ENCODE assay signal across 8 mouse cellular contexts in the genomic region with DNA sequence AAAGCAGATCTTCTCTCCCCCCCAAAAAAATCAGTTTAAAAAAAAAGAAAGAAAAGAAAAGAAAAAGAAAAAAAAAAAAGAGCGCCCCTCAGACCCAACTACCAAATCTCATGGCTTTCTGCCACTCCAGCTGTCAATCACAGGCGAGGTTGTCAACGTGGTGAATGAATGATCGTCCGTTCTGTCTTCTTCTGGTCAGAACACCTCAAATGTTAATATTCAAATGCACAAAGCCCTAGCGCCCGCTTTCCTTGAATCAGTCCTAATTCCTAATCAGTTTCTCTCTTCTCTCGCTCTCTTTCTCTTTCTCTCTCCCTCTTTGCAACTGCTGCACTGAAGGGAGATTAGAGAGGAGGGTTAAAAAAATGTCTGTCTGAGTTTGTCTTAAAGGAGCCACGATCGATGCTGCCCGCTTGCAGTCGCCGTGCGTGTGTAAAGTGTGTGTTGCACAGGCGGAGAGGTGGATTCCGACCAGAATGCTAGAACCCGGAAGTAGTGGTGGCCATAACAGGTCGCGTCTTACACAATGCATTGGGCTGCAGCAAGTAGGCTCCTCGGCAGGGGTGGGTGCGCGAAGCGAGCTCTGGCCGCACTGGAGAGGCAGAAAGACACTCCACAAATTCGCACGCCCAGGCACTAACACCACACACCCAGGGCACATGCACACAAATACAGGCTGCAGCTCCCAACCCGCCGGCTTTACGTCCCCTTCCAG. TPM values are rescaled to one million over a fixed set of nuclear protein-coding genes. Genes with fewer than 3 reads are reported as not detected.
DNase-seq lines count a peak whose midpoint lies in the region; ATAC-seq lines count a peak whose summit lies in the region.

A gene (minus strand): TSS at position 497 of the 715 bp plus-strand sequence.

- 0 out of 2 replicates have a peak, but pooled peaks cover 2% of the 10 kb centered on the region for H3K36me3 ChIP-seq in hindbrain, embryonic 11.5 days (ENCODE audit: control insufficient read depth, insufficient read depth, low read length)

- no peaks in the 10 kb centered on the region for H3K27me3 ChIP-seq in hindbrain, embryonic 11.5 days (ENCODE audit: control insufficient read depth, insufficient read depth, low read length)

- H3K4me3 ChIP-seq in hindbrain, embryonic 11.5 days (ENCODE audit: low read depth, low read length) = peak within 1 kb of the TSS; percentile 88

- H3K9ac ChIP-seq in hindbrain, embryonic 11.5 days (ENCODE audit: low read depth, low read length) = peak within 1 kb of the TSS; percentile 100

- ATAC-seq in hindbrain, embryonic 11.5 days (ENCODE audit: low FRiP score) = peak; percentile 91

- no peaks in the 10 kb centered on the region for H3K9me3 ChIP-seq in hindbrain, embryonic 11.5 days (ENCODE audit: control insufficient read depth, low read length)

- under 1% methylated on average over 29 of the region's 29 CpGs for WGBS in hindbrain, embryonic 11.5 days

- peak within 1 kb of the TSS; percentile 99 for H3K27ac ChIP-seq in hindbrain, embryonic 11.5 days (ENCODE audit: low read depth, low read length)

- peak; percentile 94 for DNase-seq in MN1 (ENCODE audit: low spot score)
- peak; percentile 97 for DNase-seq in cerebellum, adult 9-10 months
- DNase-seq in frontal cortex, postnatal 10 days (ENCODE audit: low spot score in 2 of 2) = peak; percentile 77 to 81
- DNase-seq in hindbrain, embryonic 11.5 days (ENCODE audit: low spot score) = peak; percentile 89
- peak; percentile 64 to 70 for DNase-seq in layer of hippocampus, postnatal 14 days (ENCODE audit: low spot score in 2 of 2)
- DNase-seq in lung, postnatal 10 days = peak; percentile 94
- peak; percentile 82 for DNase-seq in retina, adult 2 months (ENCODE audit: low read depth, low spot score)
- DNase-seq in thymus, postnatal 25 days = peak; percentile 32

- peak within 1 kb of the TSS; percentile 85 for H3K4me2 ChIP-seq in hindbrain, embryonic 11.5 days (replicated peaks; ENCODE audit: low read depth, low read length)

- H3K4me1 ChIP-seq in hindbrain, embryonic 11.5 days (replicated peaks; ENCODE audit: control insufficient read depth, insufficient read depth, low read length) = peaks cover 3% of the 10 kb centered on the region; the same call in 1 of the 2 replicates

RNA-seq across cellular contexts. Expression of the gene that starts here (rescaled TPM):
- 132 and 149 TPM in 2 replicates for polyA plus RNA-seq in hindbrain, embryonic 11.5 days (2014; fragmentation: Nextera tagmentation; extraction: Ambion mirVana)
- 1 to 10 TPM; 2.0 to 2.9 TPM for total RNA-seq in layer of hippocampus, postnatal 14 days (2021)

Comparison
In these comparisons a context has a peak if more than half of its experiments do, and no peak if none do; other contexts are left out.
1. Peak in every context shown above with its lines: DNase-seq, ATAC-seq, H3K4me3 ChIP-seq and H3K27ac ChIP-seq.
2. DNase-seq: peak in every context shown above with its lines; median percentile 97 in cerebellum, adult 9-10 months; 94 in MN1; 94 in lung, postnatal 10 days; 89 in hindbrain, embryonic 11.5 days; 82 in retina, adult 2 months; 79 in frontal cortex, postnatal 10 days; 67 in layer of hippocampus, postnatal 14 days; 32 in thymus, postnatal 25 days.